In genomic region chr3:122729960-122730740, GRCm38 (mm10) we compare ENCODE assay signal across 8 mouse cellular contexts. TPM values are rescaled to one million over a fixed set of nuclear protein-coding genes. Genes with fewer than 3 reads are reported as not detected.
DNase-seq lines count a peak whose midpoint lies in the region; ATAC-seq lines count a peak whose summit lies in the region.

No protein-coding gene starts in this region.

- peak overlapping the region; percentile 72 for H3K9ac ChIP-seq in hindbrain, embryonic 14.5 days

- ATAC-seq in hindbrain, embryonic 14.5 days (ENCODE audit: low FRiP score): peak; percentile 84

- no peaks in the 10 kb centered on the region for H3K79me2 ChIP-seq in macrophage (ENCODE audit: inconsistent target)

- H3K4me3 ChIP-seq in hindbrain, embryonic 14.5 days (replicated peaks; ENCODE audit: low read length): peak overlapping the region; percentile 69
- H3K4me3 ChIP-seq in macrophage (ENCODE audit: inconsistent target): peak overlapping the region; percentile 35

- peak overlapping the region; percentile 87 for H3K4me2 ChIP-seq in hindbrain, embryonic 14.5 days (replicated peaks)

- WGBS in hindbrain, embryonic 14.5 days: under 1% methylated on average over 89 of the region's 92 CpGs
- under 1% methylated on average over 71 of the region's 92 CpGs for WGBS in macrophage (ENCODE audit: missing documents)

- peak; percentile 57 for DNase-seq in R1 (ENCODE audit: low read depth, low spot score)
- DNase-seq in cerebellum, postnatal 14 days: peak; percentile 70 to 71
- DNase-seq in gastrocnemius, adult 18-20 months (ENCODE audit: low spot score): peak; percentile 50
- DNase-seq in hindbrain, embryonic 14.5 days (ENCODE audit: low spot score): peak; percentile 64
- peak; percentile 9 to 12 for DNase-seq in left cerebral cortex, adult 8-10 months (ENCODE audit: low spot score in 2 of 2)
- DNase-seq in right cerebral cortex, adult 18-20 months: peak; percentile 29
- peak; percentile 70 to 89 for DNase-seq in urinary bladder, adult 18-20 months (ENCODE audit: low spot score in 2 of 2)

- H3K27ac ChIP-seq in hindbrain, embryonic 14.5 days: peak overlapping the region; percentile 58
- H3K27ac ChIP-seq in macrophage: no peak overlapping the region

- no peaks in the 10 kb centered on the region for H3K36me3 ChIP-seq in hindbrain, embryonic 14.5 days (replicated peaks; ENCODE audit: control insufficient read depth, insufficient read depth)
- no peaks in the 10 kb centered on the region for H3K36me3 ChIP-seq in macrophage (ENCODE audit: inconsistent target)

- no peaks in the 10 kb centered on the region for H3K27me3 ChIP-seq in hindbrain, embryonic 14.5 days (ENCODE audit: control insufficient read depth, insufficient read depth, low read length)

- no peaks in the 10 kb centered on the region for H3K9me3 ChIP-seq in hindbrain, embryonic 14.5 days (ENCODE audit: control insufficient read depth, low read length)

- no peaks in the 10 kb centered on the region; the same call in 1 of the 2 replicates for H3K4me1 ChIP-seq in hindbrain, embryonic 14.5 days (replicated peaks; ENCODE audit: control insufficient read depth, insufficient read depth, low read length)

RNA-seq across cellular contexts. Expression of gene Pde5a, which starts 1.4 kb away (rescaled TPM):
- 1 to 10 TPM; 1.5 to 2.1 TPM for total RNA-seq in gastrocnemius, adult 18-20 months (2021)
- polyA plus RNA-seq in hindbrain, embryonic 14.5 days (2014; fragmentation: Nextera tagmentation; extraction: Ambion mirVana): 2.6 and 3.0 TPM in 2 replicates
- total RNA-seq in left cerebral cortex, adult 8-10 months (2022): 10 to 100 TPM; 14.3 to 20.3 (median 16.5) TPM
- 1 to 10 TPM in 7 of 26 experiments, under 1 TPM in 19; 0.14 to 4.0 (median 0.75) TPM for total RNA-seq in macrophage (2018; cell fraction: chromatin; rRNA removed)
- under 1 TPM; 0.11 to 0.85 (median 0.31) TPM for total RNA-seq in macrophage (2018; cell fraction: cytosol; rRNA removed)
- total RNA-seq in macrophage (2018; cell fraction: nucleus; rRNA removed): 1 to 10 TPM in 9 of 26 experiments, under 1 TPM in 17; 0.31 to 1.7 (median 0.87) TPM
- polyA plus RNA-seq in macrophage (2018): 0.21 to 0.46 TPM (median 0.25 TPM) in 3 replicates

Comparison
In these comparisons a context has a peak if more than half of its experiments do, and no peak if none do; other contexts are left out.
1. DNase-seq: peak in every context shown above with its lines; median percentile 80 in urinary bladder, adult 18-20 months; 70 in cerebellum, postnatal 14 days; 64 in hindbrain, embryonic 14.5 days; 57 in R1; 50 in gastrocnemius, adult 18-20 months; 29 in right cerebral cortex, adult 18-20 months; 10 in left cerebral cortex, adult 8-10 months.
2. RNA of gene Pde5a, which starts 1.4 kb away (total RNA-seq): 14.3 to 20.3 TPM in left cerebral cortex, adult 8-10 months; 1.5 to 2.1 TPM in gastrocnemius, adult 18-20 months; every median in the first group is over 4 times any median in the second.